Mouse (Mus musculus) c-Kit-positive CD71-positive TER-119-positive erythroid progenitor cells, embryonic 14.5 days (primary cell): ENCODE data around the gene Fam69a.
"Not testable (repeated sequence)": the region's sequence is repeated elsewhere in the genome, so short reads cannot be mapped to it uniquely, and the experiment has no call there.

Experiments
- DNase-seq: peaks from one replicate; pipeline ENCODE4 v3.0.0-alpha.2; 2013; ENCODE audit warnings: low spot score

Fam69a gene

GRCm38 (mm10) chr5:107979901-107980300, 7.0 kb downstream of the Fam69a start:
- DNase-seq, result no peak

GRCm38 (mm10) chr5:107978289-107979035, 8.4 kb downstream of the Fam69a start:
- no peak for DNase-seq

- no peak for DNase-seq
Measured at GRCm38 (mm10) chr5:107977640-107978288, 9.1 kb downstream of the Fam69a start.

GRCm38 (mm10) chr5:107973310-107973709, 13.6 kb downstream of the Fam69a start:
- no peak for DNase-seq

- peak; percentile 63 for DNase-seq
Measured at GRCm38 (mm10) chr5:107972444-107973272, 14.2 kb downstream of the Fam69a start.

GRCm38 (mm10) chr5:107971069-107971468, 15.8 kb downstream of the Fam69a start:
- no peak for DNase-seq

- not testable (repeated sequence) for DNase-seq
Measured at GRCm38 (mm10) chr5:107969818-107970217, 17.1 kb downstream of the Fam69a start.

GRCm38 (mm10) chr5:107968079-107968478, 18.8 kb downstream of the Fam69a start:
- no peak for DNase-seq

- no peak for DNase-seq
Measured at GRCm38 (mm10) chr5:107966841-107967457, 19.9 kb downstream of the Fam69a start.

- peak; percentile 69 for DNase-seq
Measured at GRCm38 (mm10) chr5:107966156-107966555, 20.7 kb downstream of the Fam69a start.

GRCm38 (mm10) chr5:107965355-107965991, 21.4 kb downstream of the Fam69a start:
- no peak for DNase-seq

- no peak for DNase-seq
Measured at GRCm38 (mm10) chr5:107964031-107964758, 22.7 kb downstream of the Fam69a start.

GRCm38 (mm10) chr5:107961438-107962251, 25.2 kb downstream of the Fam69a start:
- DNase-seq, result no peak

GRCm38 (mm10) chr5:107960532-107961202, 26.2 kb downstream of the Fam69a start:
- DNase-seq, result peak; percentile 79

- peak; percentile 78 for DNase-seq
Measured at GRCm38 (mm10) chr5:107959624-107960300, 27.1 kb downstream of the Fam69a start.

GRCm38 (mm10) chr5:107950643-107951042, 36.2 kb downstream of the Fam69a start:
- DNase-seq, result no peak

GRCm38 (mm10) chr5:107949607-107950006, 37.3 kb downstream of the Fam69a start:
- no peak for DNase-seq

GRCm38 (mm10) chr5:107948899-107949298, 38.0 kb downstream of the Fam69a start:
- DNase-seq, result no peak

GRCm38 (mm10) chr5:107947548-107947947, 39.3 kb downstream of the Fam69a start:
- no peak for DNase-seq
